Mouse (Mus musculus): ENCODE results near the gene Olfr898. TPM values are rescaled to one million over a fixed set of nuclear protein-coding genes. Genes with fewer than 3 reads are reported as not detected.

Gene Olfr898
- total RNA-seq (2015), result not detected in 2 replicates
- not detected in 2 replicates for total RNA-seq (2017)

- ATAC-seq (ENCODE audit: poor library complexity, severe bottlenecking), result no peak
Observed at GRCm38 (mm10) chr9:38348111-38348510, at the start of gene Olfr898. TSS of gene Olfr898 (plus strand) at chr9:38348411.

GRCm38 (mm10) chr9:38328760-38329159 is 19.5 kb upstream of the Olfr898 start, which contains the start of gene Olfr25:
TSS of gene Olfr25 (plus strand) at chr9:38329060.
- ATAC-seq (ENCODE audit: poor library complexity, severe bottlenecking), result no peak

- no peak for ATAC-seq (ENCODE audit: poor library complexity, severe bottlenecking)
Observed at GRCm38 (mm10) chr9:38366596-38366995, 18.4 kb downstream of the Olfr898 start, which contains the start of gene Olfr250. TSS of gene Olfr250 (plus strand) at chr9:38366896.

GRCm38 (mm10) chr9:38376786-38377185 is 28.6 kb downstream of the Olfr898 start, which contains the start of gene Olfr251:
TSS of gene Olfr251 (plus strand) at chr9:38377086.
- no peak for ATAC-seq (ENCODE audit: poor library complexity, severe bottlenecking)

GRCm38 (mm10) chr9:38401398-38401797 is 53.2 kb downstream of the Olfr898 start, which contains the start of gene Olfr147:
TSS of gene Olfr147 (plus strand) at chr9:38401698.
- no peak for ATAC-seq (ENCODE audit: poor library complexity, severe bottlenecking)

Other genes with a start within 250 kb of the Olfr898 start
- not detected in 2 replicates for gene Olfr888, start 240.3 kb upstream of the Olfr898 start, total RNA-seq (2015)
- gene Olfr888, start 240.3 kb upstream of the Olfr898 start, total RNA-seq (2017), result not detected in 2 replicates
- gene Olfr889, start 233.2 kb upstream of the Olfr898 start, total RNA-seq (2015), result not detected in 2 replicates
- gene Olfr889, start 233.2 kb upstream of the Olfr898 start, total RNA-seq (2017), result not detected in 2 replicates
- not detected in 2 replicates for gene Olfr890, start 205.9 kb upstream of the Olfr898 start, total RNA-seq (2015)
- gene Olfr890, start 205.9 kb upstream of the Olfr898 start, total RNA-seq (2017), result not detected in 2 replicates
- gene Olfr891, start 167.6 kb upstream of the Olfr898 start, total RNA-seq (2015), result not detected in 2 replicates
- gene Olfr891, start 167.6 kb upstream of the Olfr898 start, total RNA-seq (2017), result not detected in 2 replicates
- gene Olfr893, start 140.0 kb upstream of the Olfr898 start, total RNA-seq (2015), result not detected in 2 replicates
- gene Olfr893, start 140.0 kb upstream of the Olfr898 start, total RNA-seq (2017), result not detected in 2 replicates
- not detected in 2 replicates for gene Olfr894, start 130.4 kb upstream of the Olfr898 start, total RNA-seq (2015)
- not detected in 2 replicates for gene Olfr894, start 130.4 kb upstream of the Olfr898 start, total RNA-seq (2017)
- gene Olfr143, start 95.6 kb upstream of the Olfr898 start, total RNA-seq (2015), result not detected in 2 replicates
- gene Olfr143, start 95.6 kb upstream of the Olfr898 start, total RNA-seq (2017), result not detected in 2 replicates
- gene Olfr895, start 80.6 kb upstream of the Olfr898 start, total RNA-seq (2015), result not detected in 2 replicates
- not detected in 2 replicates for gene Olfr895, start 80.6 kb upstream of the Olfr898 start, total RNA-seq (2017)
- not detected in 2 replicates for gene Olfr896-ps1, start 57.3 kb upstream of the Olfr898 start, total RNA-seq (2015)
- gene Olfr896-ps1, start 57.3 kb upstream of the Olfr898 start, total RNA-seq (2017), result not detected in 2 replicates
- gene Olfr25, start 19.4 kb upstream of the Olfr898 start, total RNA-seq (2015), result not detected in 2 replicates
- gene Olfr25, start 19.4 kb upstream of the Olfr898 start, total RNA-seq (2017), result not detected in 2 replicates
- gene Olfr250, start 18.5 kb downstream of the Olfr898 start, total RNA-seq (2015), result not detected in 2 replicates
- not detected in 2 replicates for gene Olfr250, start 18.5 kb downstream of the Olfr898 start, total RNA-seq (2017)
- not detected in 2 replicates for gene Olfr251, start 28.7 kb downstream of the Olfr898 start, total RNA-seq (2015)
- not detected in 2 replicates for gene Olfr251, start 28.7 kb downstream of the Olfr898 start, total RNA-seq (2017)
- not detected in 2 replicates for gene Olfr147, start 53.3 kb downstream of the Olfr898 start, total RNA-seq (2015)
- gene Olfr147, start 53.3 kb downstream of the Olfr898 start, total RNA-seq (2017), result not detected in 2 replicates
- gene Olfr901, start 81.0 kb downstream of the Olfr898 start, total RNA-seq (2015), result not detected in 2 replicates
- gene Olfr901, start 81.0 kb downstream of the Olfr898 start, total RNA-seq (2017), result not detected in 2 replicates
- gene Olfr902, start 99.2 kb downstream of the Olfr898 start, total RNA-seq (2015), result not detected in 2 replicates
- gene Olfr902, start 99.2 kb downstream of the Olfr898 start, total RNA-seq (2017), result not detected in 2 replicates
- not detected in 2 replicates for gene Olfr904, start 114.7 kb downstream of the Olfr898 start, total RNA-seq (2015)
- gene Olfr904, start 114.7 kb downstream of the Olfr898 start, total RNA-seq (2017), result not detected in 2 replicates
- gene Olfr905, start 122.7 kb downstream of the Olfr898 start, total RNA-seq (2015), result not detected in 2 replicates
- not detected in 2 replicates for gene Olfr905, start 122.7 kb downstream of the Olfr898 start, total RNA-seq (2017)
- gene Olfr906, start 138.7 kb downstream of the Olfr898 start, total RNA-seq (2015), result not detected in 2 replicates
- not detected in 2 replicates for gene Olfr906, start 138.7 kb downstream of the Olfr898 start, total RNA-seq (2017)
- not detected in 2 replicates for gene Olfr907, start 147.4 kb downstream of the Olfr898 start, total RNA-seq (2015)
- gene Olfr907, start 147.4 kb downstream of the Olfr898 start, total RNA-seq (2017), result not detected in 2 replicates
- gene Olfr911-ps1, start 173.2 kb downstream of the Olfr898 start, total RNA-seq (2015), result not detected in 2 replicates
- gene Olfr911-ps1, start 173.2 kb downstream of the Olfr898 start, total RNA-seq (2017), result not detected in 2 replicates
- gene Olfr910, start 189.4 kb downstream of the Olfr898 start, total RNA-seq (2015), result not detected in 2 replicates
- gene Olfr910, start 189.4 kb downstream of the Olfr898 start, total RNA-seq (2017), result not detected in 2 replicates
- gene Olfr912, start 231.8 kb downstream of the Olfr898 start, total RNA-seq (2015), result not detected in 2 replicates
- not detected in 2 replicates for gene Olfr912, start 231.8 kb downstream of the Olfr898 start, total RNA-seq (2017)
- not detected in 2 replicates for gene Olfr913, start 244.3 kb downstream of the Olfr898 start, total RNA-seq (2015)
- not detected in 2 replicates for gene Olfr913, start 244.3 kb downstream of the Olfr898 start, total RNA-seq (2017)

All from megakaryocyte, adult 5-6 weeks (primary cell).